Comparison of ENCODE assay signal across 29 mouse cellular contexts in the genomic region with DNA sequence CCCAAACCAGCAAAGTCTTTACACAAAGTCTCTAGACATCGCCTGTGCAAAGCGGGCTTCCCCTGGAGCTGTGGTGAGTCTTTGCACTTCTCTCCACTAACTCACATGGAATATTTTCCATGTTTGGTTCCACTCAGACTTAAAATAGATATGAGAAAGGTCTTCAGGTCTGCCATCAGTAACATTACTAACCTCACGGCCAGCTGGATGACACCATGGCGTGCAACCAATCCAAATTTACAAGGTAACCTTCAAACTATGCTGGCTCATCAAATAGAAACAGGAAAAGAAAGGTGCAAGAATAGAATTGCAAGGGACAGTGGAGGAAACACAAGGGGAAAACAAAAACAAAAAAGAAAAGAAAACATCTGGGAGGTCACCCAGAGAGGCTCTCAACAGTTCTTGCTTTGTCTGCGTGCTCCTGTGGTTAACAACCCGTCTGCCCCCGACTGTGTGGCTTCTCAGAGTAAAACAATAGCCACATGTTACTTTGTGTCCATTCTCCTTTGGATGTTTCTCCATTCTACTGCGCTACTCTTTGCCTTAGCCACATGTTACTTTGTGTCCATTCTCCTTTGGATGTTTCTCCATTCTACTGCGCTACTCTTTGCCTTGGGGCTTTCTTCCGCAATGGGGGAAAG.
DNase-seq lines count a peak whose midpoint lies in the region; ATAC-seq and TF ChIP-seq lines count a peak whose summit lies in the region.
"Had no signal": no experiment of that assay in that cellular context is flagged by ENCODE, and none has a peak within 500 bp of the region (broad histone marks: within the 10 kb centered on the region; RNA-seq: fewer than 3 reads in every experiment).

No protein-coding gene starts in this region.

- TF ChIP-seq EP300 in ES-Bruce4 (IDR thresholded peaks at IDR 0.05; ENCODE audit: insufficient read depth, low read depth, low read length), result peak; percentile 65

- H3K36me3 ChIP-seq in heart, embryonic 15.5 days, result peaks cover 24% of the 10 kb centered on the region; the same call in 1 of the 2 replicates
- no peaks in the 10 kb centered on the region for H3K36me3 ChIP-seq in ES-Bruce4 (ENCODE audit: control insufficient read depth, insufficient read depth, low read length, poor library complexity, severe bottlenecking)
- H3K36me3 ChIP-seq: forebrain, embryonic 12.5 days; forebrain, embryonic 15.5 days; hindbrain, embryonic 10.5 days had no signal

- H3K9ac ChIP-seq in heart, embryonic 15.5 days, result no peak overlapping the region
- H3K9ac ChIP-seq in ES-Bruce4 (ENCODE audit: low read depth, poor library complexity, severe bottlenecking), result no peak overlapping the region
- H3K9ac ChIP-seq: embryonic facial prominence, embryonic 13.5 days; forebrain, embryonic 12.5 days; forebrain, embryonic 15.5 days; hindbrain, embryonic 14.5 days had no signal

- no peak overlapping the region for H3K4me3 ChIP-seq in heart, embryonic 15.5 days
- no peak overlapping the region for H3K4me3 ChIP-seq in ES-Bruce4 (ENCODE audit: low read depth, low read length)
- H3K4me3 ChIP-seq: embryonic facial prominence, embryonic 10.5 days; embryonic facial prominence, embryonic 13.5 days; erythroblast, embryonic 14.5 days; forebrain, embryonic 12.5 days; forebrain, embryonic 15.5 days; hindbrain, embryonic 10.5 days had no signal

- TF ChIP-seq POLR2A in ES-Bruce4 (IDR thresholded peaks at IDR 0.05; ENCODE audit: insufficient read depth, low read length), result no peak

- no peak for TF ChIP-seq CTCF in ES-Bruce4 (IDR thresholded peaks at IDR 0.05; ENCODE audit: low read depth, low read length)

- peaks cover 28% of the 10 kb centered on the region for H3K4me1 ChIP-seq in heart, embryonic 15.5 days (replicated peaks)
- peaks cover 2% of the 10 kb centered on the region for H3K4me1 ChIP-seq in ES-Bruce4 (ENCODE audit: control insufficient read depth, insufficient read depth, low read length)

- WGBS in heart, embryonic 15.5 days, result 80% methylated on average over 10 of the region's 10 CpGs

- intact Hi-C loops in heart, postnatal 10 days (cut with DNase I), result no loop called here
- intact Hi-C loops in heart, postnatal 25 days (cut with DNase I), result no loop called here

- H3K27me3 ChIP-seq in heart, embryonic 15.5 days, result no peaks in the 10 kb centered on the region
- H3K27me3 ChIP-seq in ES-Bruce4 (ENCODE audit: control insufficient read depth, insufficient read depth, low read length, poor library complexity, severe bottlenecking), result no peaks in the 10 kb centered on the region
- H3K27me3 ChIP-seq: embryonic facial prominence, embryonic 13.5 days; forebrain, embryonic 12.5 days; forebrain, embryonic 15.5 days had no signal

- no peak overlapping the region for H3K4me2 ChIP-seq in heart, embryonic 15.5 days
- H3K4me2 ChIP-seq: embryonic facial prominence, embryonic 13.5 days; forebrain, embryonic 12.5 days; forebrain, embryonic 15.5 days; hindbrain, embryonic 14.5 days had no signal

- no peak for ATAC-seq in heart, embryonic 15.5 days (replicated peaks; ENCODE audit: insufficient number of reproducible peaks, insufficient read depth, low FRiP score, low read depth)
- ATAC-seq: activated CD4-positive, CD25-positive, alpha-beta regulatory T cell, adult 4 months; CD4-positive, CD25-positive, alpha-beta regulatory T cell, adult 4 months; forebrain, embryonic 15.5 days; hindbrain, postnatal 0 days; inflammation-experienced regulatory T-cells, adult 6 months; intestine, embryonic 16.5 days had no signal

- peak overlapping the region; percentile 3; the same call in 1 of the 2 replicates for H3K27ac ChIP-seq in heart, embryonic 15.5 days
- H3K27ac ChIP-seq in ES-Bruce4 (ENCODE audit: insufficient read depth, low read length), result no peak overlapping the region
- H3K27ac ChIP-seq: embryonic facial prominence, embryonic 10.5 days; embryonic facial prominence, embryonic 13.5 days; forebrain, embryonic 12.5 days; forebrain, embryonic 15.5 days; hindbrain, embryonic 10.5 days; hindbrain, embryonic 14.5 days; hindbrain, postnatal 0 days had no signal

- peak; percentile 77 for DNase-seq in heart, adult 11 months
- DNase-seq in heart, postnatal 10 days, result no peak
- no peak for DNase-seq in heart, postnatal 25 days (ENCODE audit: low spot score)
- DNase-seq in skeletal muscle tissue, adult 2 months (ENCODE audit: low read depth, low spot score), result peak; percentile 73
- DNase-seq: adrenal gland, adult 8-10 months; adrenal gland, postnatal 25 days; cerebellum, adult 11-12 months; cerebellum, adult 8-10 months; cerebellum, postnatal 10 days; cerebellum, postnatal 36 days; embryo, embryonic 11 days; gastrocnemius, postnatal 10 days; heart, postnatal 36 days; kidney, adult 18-20 months; kidney, adult 9 months had no signal

- no peaks in the 10 kb centered on the region for H3K9me3 ChIP-seq in heart, embryonic 15.5 days (replicated peaks)
- no peaks in the 10 kb centered on the region for H3K9me3 ChIP-seq in ES-Bruce4 (replicated peaks; ENCODE audit: control insufficient read depth, insufficient read depth, low read length, poor library complexity, severe bottlenecking)
- H3K9me3 ChIP-seq: embryonic facial prominence, embryonic 13.5 days; forebrain, embryonic 12.5 days; forebrain, embryonic 15.5 days had no signal

Comparison
In these comparisons a context has a peak if more than half of its experiments do, and no peak if none do; other contexts are left out.
1. DNase-seq: peak in heart, adult 11 months (single experiment) and skeletal muscle tissue, adult 2 months (single experiment); none in heart, postnatal 10 days (0 of 2) and heart, postnatal 25 days (single experiment).